Mouse (Mus musculus) erythroblast, embryonic 14.5 days (primary cell): ENCODE measurements around the gene Tmem132d.

ENCODE experiments used
- GATA1 ChIP-seq: IDR thresholded peaks from 2 replicates; pipeline ENCODE4 v1.6.1; 2012; ENCODE audit warnings: low read length, inconsistent platforms, mixed read lengths
- TAL1 ChIP-seq: IDR thresholded peaks from 3 replicates; pipeline ENCODE4 v1.6.1; 2012; ENCODE audit warnings: low read length, inconsistent platforms, mixed read lengths

DNA sequence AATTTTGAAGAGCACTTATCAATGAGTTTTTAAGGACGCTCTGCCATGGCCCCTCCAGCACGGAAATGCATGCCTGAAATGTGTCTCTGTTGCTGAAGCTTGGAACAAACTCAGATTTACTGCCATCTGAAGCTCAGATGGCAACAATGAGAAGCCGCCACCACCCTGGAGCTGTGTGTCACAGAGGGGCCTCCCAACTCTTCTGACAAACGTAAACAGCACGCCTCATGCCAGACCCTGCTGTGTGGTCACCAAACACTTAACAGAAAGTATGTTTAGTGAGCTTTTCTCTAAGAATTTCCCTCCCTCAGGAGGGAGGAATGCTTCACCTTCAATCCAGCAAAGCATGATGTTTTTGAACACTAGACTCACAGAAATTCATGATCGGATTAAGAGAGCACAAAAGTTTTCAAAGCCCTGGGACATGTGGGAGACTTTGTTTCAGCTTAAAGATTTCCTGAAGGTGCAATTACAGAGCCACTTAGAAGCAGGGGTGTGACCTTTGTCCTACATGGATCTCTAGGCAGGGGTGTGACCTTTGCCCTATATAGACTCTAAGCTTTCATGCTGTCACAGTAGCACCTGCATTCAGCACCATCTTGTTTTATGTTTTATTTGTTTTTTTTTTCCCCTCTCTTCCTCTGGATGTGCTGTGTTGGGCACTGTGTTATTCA is 453.4 kb downstream of the Tmem132d start:
- TF ChIP-seq GATA1: no peak
- no peak for TF ChIP-seq TAL1
